9 mouse cellular contexts compared by ENCODE assay signal in genomic region chr13:111237865-111238465, GRCm38 (mm10). TPM values are rescaled to one million over a fixed set of nuclear protein-coding genes. Genes with fewer than 3 reads are reported as not detected.
DNase-seq lines count a peak whose midpoint lies in the region; ATAC-seq and TF ChIP-seq lines count a peak whose summit lies in the region.
"Had no signal": no experiment of that assay in that cellular context is flagged by ENCODE, and none has a peak within 500 bp of the region (broad histone marks: within the 10 kb centered on the region; RNA-seq: fewer than 3 reads in every experiment).

No protein-coding gene starts in this region.

- peak; percentile 92 for TF ChIP-seq CTCF in lung, embryonic 14.5 days (IDR thresholded peaks at IDR 0.05; ENCODE audit: low read depth)

- H3K9me3 ChIP-seq in lung, embryonic 14.5 days (ENCODE audit: low read depth, low read length) = 0 out of 2 replicates have a peak, but pooled peaks cover 3% of the 10 kb centered on the region
- peaks cover 5% of the 10 kb centered on the region; the same call in 1 of the 2 replicates for H3K9me3 ChIP-seq in hindbrain, embryonic 15.5 days
- no peaks in the 10 kb centered on the region; the same call in 1 of the 2 replicates for H3K9me3 ChIP-seq in midbrain, embryonic 16.5 days (replicated peaks; ENCODE audit: control insufficient read depth, low read length, poor library complexity, severe bottlenecking)

- H3K4me2 ChIP-seq in lung, embryonic 14.5 days = no peak overlapping the region
- no peak overlapping the region for H3K4me2 ChIP-seq in hindbrain, embryonic 15.5 days
- no peak overlapping the region for H3K4me2 ChIP-seq in midbrain, embryonic 16.5 days (ENCODE audit: low read length)

- 19% methylated on average over 3 of the region's 3 CpGs for WGBS in lung, embryonic 14.5 days
- WGBS in hindbrain, embryonic 15.5 days = 41% methylated on average over 3 of the region's 3 CpGs
- WGBS in midbrain, embryonic 16.5 days = 38% methylated on average over 3 of the region's 3 CpGs

- no peaks in the 10 kb centered on the region for H3K27me3 ChIP-seq in lung, embryonic 14.5 days (ENCODE audit: insufficient read depth, low read length)
- no peaks in the 10 kb centered on the region for H3K27me3 ChIP-seq in hindbrain, embryonic 15.5 days
- no peaks in the 10 kb centered on the region for H3K27me3 ChIP-seq in midbrain, embryonic 16.5 days (ENCODE audit: control insufficient read depth, insufficient read depth, low read depth, low read length)

- no peaks in the 10 kb centered on the region for H3K36me3 ChIP-seq in lung, embryonic 14.5 days (ENCODE audit: insufficient read depth)
- H3K36me3 ChIP-seq in hindbrain, embryonic 15.5 days = no peaks in the 10 kb centered on the region
- H3K36me3 ChIP-seq in midbrain, embryonic 16.5 days (ENCODE audit: control insufficient read depth, insufficient read depth, low read length) = no peaks in the 10 kb centered on the region

- no peak for DNase-seq in cerebellum, postnatal 36 days
- peak; percentile 96 for DNase-seq in lung, embryonic 14.5 days
- no peak for DNase-seq in lung, adult 18-20 months
- DNase-seq in adrenal gland, postnatal 4 days (ENCODE audit: low spot score in 2 of 2) = no peak
- DNase-seq in right cerebral cortex, postnatal 25 days = no peak

- no peak overlapping the region for H3K9ac ChIP-seq in lung, embryonic 14.5 days
- no peak overlapping the region for H3K9ac ChIP-seq in hindbrain, embryonic 15.5 days
- no peak overlapping the region for H3K9ac ChIP-seq in midbrain, embryonic 16.5 days (ENCODE audit: low read depth, low read length)

- no peak overlapping the region for H3K4me3 ChIP-seq in lung, embryonic 14.5 days (ENCODE audit: low read depth, low read length)
- H3K4me3 ChIP-seq in hindbrain, embryonic 15.5 days = no peak overlapping the region
- H3K4me3 ChIP-seq in midbrain, embryonic 16.5 days (ENCODE audit: low read depth, low read length) = no peak overlapping the region

- ATAC-seq in cerebellum, adult (ENCODE audit: insufficient number of reproducible peaks, low FRiP score, low TSS enrichment) = peak; percentile 69
- ATAC-seq in lung, embryonic 14.5 days (ENCODE audit: insufficient read depth) = peak; percentile 84
- ATAC-seq in hindbrain, embryonic 15.5 days (ENCODE audit: low FRiP score, low read depth) = peak; percentile 79
- ATAC-seq in midbrain, embryonic 16.5 days = peak; percentile 81

- peaks cover 24% of the 10 kb centered on the region for H3K4me1 ChIP-seq in lung, embryonic 14.5 days (ENCODE audit: insufficient read depth)
- H3K4me1 ChIP-seq in hindbrain, embryonic 15.5 days (replicated peaks) = no peaks in the 10 kb centered on the region
- no peaks in the 10 kb centered on the region for H3K4me1 ChIP-seq in midbrain, embryonic 16.5 days (ENCODE audit: control insufficient read depth, insufficient read depth, low read length)

- H3K27ac ChIP-seq in lung, embryonic 14.5 days (ENCODE audit: low read depth) = peak overlapping the region; percentile 44
- H3K27ac ChIP-seq in hindbrain, embryonic 15.5 days (replicated peaks) = no peak overlapping the region
- no peak overlapping the region for H3K27ac ChIP-seq in midbrain, embryonic 16.5 days (ENCODE audit: low read length)

RNA-seq across cellular contexts. Expression of gene Actbl2, which starts 16.8 kb away (rescaled TPM):
- polyA plus RNA-seq in lung, embryonic 14.5 days (2014; fragmentation: Nextera tagmentation; extraction: Ambion mirVana) = not detected in 2 replicates
- not detected in 2 replicates for polyA plus RNA-seq in hindbrain, embryonic 15.5 days (2015; fragmentation: Nextera tagmentation; extraction: Ambion mirVana)
- not detected in 2 replicates for polyA plus RNA-seq in midbrain, embryonic 16.5 days (2015; fragmentation: Nextera tagmentation; extraction: Ambion mirVana)
- total RNA-seq in adrenal gland, postnatal 4 days (2021) = under 1 TPM in 1 of 2 experiments, not detected in 1; 0.11 TPM
- total RNA-seq: layer of hippocampus, adult 18-20 months had no signal
